Mouse (Mus musculus) ES-E14 (cell line): ENCODE data around the gene Zeb2. TPM values are rescaled to one million over a fixed set of nuclear protein-coding genes. Genes with fewer than 3 reads are reported as not detected.

Source experiments
- DNase-seq: peaks from one replicate; pipeline ENCODE4 v3.0.0-alpha.2; 2013; ENCODE audit warnings: low read depth, low spot score
- H3K27ac ChIP-seq: 2 replicates; pipeline ENCODE4 v1.5.1; 2012; ENCODE audit warnings: low read depth, mild to moderate bottlenecking, low read length, moderate library complexity, mixed read lengths; ENCODE audit not compliant: poor library complexity, insufficient read depth, severe bottlenecking
- H3K36me3 ChIP-seq: 2 replicates; pipeline ENCODE4 v1.6.1; 2012; ENCODE audit warnings: mild to moderate bottlenecking, low read length, moderate library complexity, mixed read lengths; ENCODE audit not compliant: control insufficient read depth, poor library complexity, insufficient read depth, severe bottlenecking
- H3K4me1 ChIP-seq, 2 experiments: fragments of 150-350 bp in 1 of 2; sonication (generic) in 1 of 2; 2 replicates each; pipeline ENCODE4 v1.6.1; 2012; ENCODE audit warnings: low read length in 2 of 2, mild to moderate bottlenecking in 1 of 2, mixed read lengths in 1 of 2; ENCODE audit not compliant: control insufficient read depth in 2 of 2, insufficient read depth in 2 of 2, poor library complexity in 1 of 2
- H3K4me3 ChIP-seq, 2 experiments: fragments of 150-350 bp in 1 of 2; sonication (generic) in 1 of 2; 2 replicates each; pipeline ENCODE4 v1.5.1; 2012; ENCODE audit warnings: low read length in 2 of 2, low read depth in 1 of 2, mild to moderate bottlenecking in 1 of 2, mixed read lengths in 1 of 2; ENCODE audit not compliant: insufficient read depth in 1 of 2, poor library complexity in 1 of 2, severe bottlenecking in 1 of 2
- H3K9ac ChIP-seq: 2 replicates; pipeline ENCODE4 v1.6.1; 2012; ENCODE audit warnings: low read depth, mild to moderate bottlenecking, low read length, mixed read lengths; ENCODE audit not compliant: poor library complexity, insufficient read depth, severe bottlenecking
- H3K9me3 ChIP-seq: fragments of 150-350 bp; sonication (generic); 2 replicates; pipeline ENCODE4 v1.6.1; 2012; ENCODE audit warnings: low read depth, mild to moderate bottlenecking, low read length; ENCODE audit not compliant: control insufficient read depth, insufficient read depth
- CHD2 ChIP-seq: IDR thresholded peaks from 2 replicates; pipeline ENCODE4 v1.6.1; 2014; ENCODE audit warnings: mild to moderate bottlenecking, low read depth, low read length, inconsistent platforms
- HCFC1 ChIP-seq: IDR thresholded peaks from 2 replicates; pipeline ENCODE4 v1.6.1; 2012; ENCODE audit warnings: low read length, inconsistent platforms, borderline replicate concordance; ENCODE audit not compliant: insufficient read depth
- MAFK ChIP-seq: IDR thresholded peaks from 2 replicates; pipeline ENCODE4 v1.6.1; 2014; ENCODE audit warnings: mild to moderate bottlenecking, low read depth, low read length, inconsistent platforms; ENCODE audit not compliant: insufficient read depth
- ZC3H11A ChIP-seq: IDR thresholded peaks from 2 replicates; pipeline ENCODE4 v1.6.1; 2012; ENCODE audit warnings: low read depth, mild to moderate bottlenecking, inconsistent platforms, low read length, borderline replicate concordance
- ZNF384 ChIP-seq: IDR thresholded peaks from 2 replicates; pipeline ENCODE4 v1.6.1; 2012; ENCODE audit warnings: low read depth, low read length, inconsistent platforms
- in situ Hi-C, 2 experiments: fragments of 600-800 bp; cut with MboI; formaldehyde crosslinking; loops; one replicate each; pipeline ENCODE4 v1.15.1; 2025; ENCODE audit warnings: low sequenced_read_pairs in 2 of 2, inconsistent platforms in 1 of 2; ENCODE audit not compliant: unreplicated experiment in 2 of 2
- total RNA-seq: library from RNA; depleted of rRNA; stranded (reverse); fragments of 300-350 nt; gene quantifications from 2 replicates; pipeline ENCODE4 v1.2.3, GENCODE M21; 2012

The Zeb2 gene
- total RNA-seq, 1 experiment, result 11.9 TPM

DNA sequence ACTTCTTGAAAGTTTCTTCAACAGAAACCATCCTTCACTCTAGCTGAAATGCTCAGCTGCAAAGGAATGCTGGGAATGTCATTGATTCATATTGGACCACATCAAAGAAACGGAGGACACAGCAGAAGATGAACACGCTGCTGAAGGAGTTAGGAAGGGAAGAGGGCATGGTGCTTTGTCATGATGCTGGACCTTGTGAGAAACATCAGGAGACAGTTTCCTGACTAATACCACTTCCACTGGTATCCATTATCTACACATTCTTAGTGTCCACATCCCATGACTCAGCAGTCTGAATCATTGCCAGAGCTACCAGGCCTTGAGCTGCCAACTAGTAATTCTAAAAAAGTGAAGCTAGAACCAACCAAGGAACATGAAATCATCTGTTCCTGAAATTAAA lies 148.0 kb downstream of the Zeb2 start:
- in situ Hi-C loops, result no loop called here
- no peak for DNase-seq
- peaks cover 3% of the 10 kb centered on the region in 2 experiments; a peak in 2 of 4 replicates for H3K4me1 ChIP-seq
- H3K9me3 ChIP-seq, result no peaks in the 10 kb centered on the region
- no peak overlapping the region for H3K27ac ChIP-seq
- H3K4me3 ChIP-seq, result no peak overlapping the region
- H3K36me3 ChIP-seq, result no peaks in the 10 kb centered on the region
- no peak for TF ChIP-seq ZNF384
- 0 out of 2 replicates have a peak, but pooled peaks have one; percentile 30 for TF ChIP-seq MAFK
- TF ChIP-seq CHD2, result no peak
- H3K9ac ChIP-seq, result no peak overlapping the region

DNA sequence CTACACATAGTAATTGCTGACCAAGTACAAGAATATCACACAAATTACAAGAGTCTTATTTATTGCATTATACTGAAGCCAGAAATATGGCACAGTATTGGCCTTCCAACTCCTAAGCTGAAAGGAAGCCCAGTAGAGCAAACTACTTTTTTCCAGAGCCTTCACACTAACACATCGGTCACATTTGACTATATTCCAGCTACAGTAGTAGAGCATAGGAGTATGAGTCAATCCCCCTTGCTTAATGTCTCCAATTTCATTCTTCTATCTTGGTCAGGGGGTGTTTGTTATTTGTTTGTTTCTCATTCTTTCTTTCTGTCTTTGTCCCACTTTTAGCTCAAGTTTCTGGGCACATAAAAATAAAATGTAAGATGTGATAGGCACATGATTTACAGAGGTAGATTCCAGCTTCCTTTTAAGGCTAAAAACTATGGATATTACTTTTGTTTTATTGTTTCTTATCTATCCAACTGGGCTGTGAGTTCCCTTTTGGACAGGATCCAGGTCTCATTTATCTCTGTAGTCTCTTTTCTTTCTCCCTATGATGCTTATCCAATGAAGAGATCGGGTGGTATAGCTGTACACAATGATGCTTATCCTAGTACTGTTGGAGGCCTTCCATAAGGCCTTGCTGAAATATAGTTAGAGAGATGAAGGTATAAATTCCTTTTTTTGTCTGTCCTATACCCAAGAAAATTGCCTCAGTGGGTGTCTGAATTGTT lies 151.2 kb downstream of the Zeb2 start:
- H3K9me3 ChIP-seq, result no peaks in the 10 kb centered on the region
- H3K36me3 ChIP-seq, result no peaks in the 10 kb centered on the region
- no peaks in the 10 kb centered on the region for H3K4me1 ChIP-seq
- no peak overlapping the region for H3K4me3 ChIP-seq
- no peak overlapping the region for H3K9ac ChIP-seq
- no peak for TF ChIP-seq ZC3H11A
- TF ChIP-seq ZNF384, result no peak
- no peak for TF ChIP-seq CHD2
- no peak for TF ChIP-seq MAFK
- no peak for DNase-seq
- no peak overlapping the region for H3K27ac ChIP-seq
- in situ Hi-C loops, result no loop called here

DNA sequence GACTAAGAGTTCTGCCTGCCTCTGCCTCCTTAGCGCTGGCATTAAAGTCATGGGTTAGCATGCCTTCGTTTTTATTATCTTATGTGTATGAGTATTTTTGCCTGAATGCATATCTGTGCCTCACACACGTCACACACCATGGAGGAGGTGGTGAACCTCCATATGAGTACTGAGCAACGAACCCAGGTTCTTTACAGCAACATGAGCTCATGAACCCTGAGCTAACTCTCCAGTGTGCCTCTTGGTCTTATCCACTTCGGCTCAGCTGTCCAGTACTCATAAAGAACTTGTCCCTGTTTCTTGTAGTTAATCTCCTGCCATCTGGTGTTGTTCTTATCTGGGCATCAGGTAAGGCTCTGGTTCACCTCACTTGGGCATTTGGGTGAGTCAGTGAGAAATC lies 154.6 kb downstream of the Zeb2 start:
- Histone ChIP-seq H3K9me3 (no peaks in the 10 kb centered on the region), H3K4me3 (no peak overlapping the region), H3K36me3 (no peaks in the 10 kb centered on the region), H3K27ac (no peak overlapping the region), H3K9ac (no peak overlapping the region), H3K4me1 (no peaks in the 10 kb centered on the region)
- TF ChIP-seq CHD2 (no peak), ZNF384 (no peak), MAFK (no peak), HCFC1 (no peak), ZC3H11A (no peak)
- in situ Hi-C loops, result no loop called here
- DNase-seq, result no peak

DNA sequence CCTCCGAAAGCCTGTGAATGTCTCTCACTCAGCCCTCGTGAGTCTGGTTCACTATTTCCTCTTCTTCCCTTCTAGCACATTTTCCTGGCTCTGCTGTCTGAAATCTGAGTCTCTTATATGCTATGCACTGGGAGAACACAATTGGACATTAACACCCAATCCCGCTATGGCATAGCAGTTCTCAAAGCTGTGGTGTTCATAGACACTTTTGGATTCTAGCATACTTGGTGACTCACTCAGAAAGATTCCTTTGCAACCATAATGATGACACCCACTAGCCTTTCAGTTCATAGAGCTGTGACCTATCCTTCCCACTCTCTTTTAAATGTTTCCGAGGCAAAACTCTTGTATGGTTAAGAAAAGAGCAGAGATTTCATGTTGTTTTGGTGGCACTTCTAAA lies 156.0 kb downstream of the Zeb2 start:
- DNase-seq, result no peak
- H3K9ac ChIP-seq, result no peak overlapping the region
- no peaks in the 10 kb centered on the region for H3K9me3 ChIP-seq
- TF ChIP-seq CHD2, result no peak
- TF ChIP-seq HCFC1, result no peak
- no peak for TF ChIP-seq MAFK
- TF ChIP-seq ZC3H11A, result no peak
- TF ChIP-seq ZNF384, result no peak
- H3K4me1 ChIP-seq, result no peaks in the 10 kb centered on the region
- no peak overlapping the region for H3K27ac ChIP-seq
- in situ Hi-C loops, result no loop called here
- no peak overlapping the region for H3K4me3 ChIP-seq
- H3K36me3 ChIP-seq, result no peaks in the 10 kb centered on the region

DNA sequence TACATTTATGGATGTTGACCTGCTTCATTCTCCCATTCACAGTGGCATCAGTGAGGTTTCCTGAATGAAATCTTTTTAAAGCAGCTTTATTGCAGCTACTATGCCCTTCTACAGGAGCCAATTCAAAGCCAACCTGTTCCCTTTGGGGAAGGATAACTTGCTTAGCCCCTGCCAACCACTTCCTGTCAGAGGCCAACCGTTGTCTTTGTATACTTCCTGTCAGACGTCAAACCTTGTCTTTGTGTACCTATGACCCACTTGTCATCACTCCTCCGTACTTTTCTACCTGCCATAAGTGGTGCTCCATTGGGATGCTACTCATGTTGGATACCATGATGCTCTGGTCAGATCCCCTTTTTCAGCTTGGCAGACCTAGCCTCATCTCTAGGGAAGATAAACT lies 156.6 kb downstream of the Zeb2 start:
- in situ Hi-C loops, result no loop called here

More for the DNA sequence above, 156.6 kb downstream of the Zeb2 start:
- no peaks in the 10 kb centered on the region for H3K4me1 ChIP-seq
- no peak for DNase-seq
- H3K9ac ChIP-seq, result no peak overlapping the region
- H3K4me3 ChIP-seq, result no peak overlapping the region
- H3K9me3 ChIP-seq, result no peaks in the 10 kb centered on the region
- no peaks in the 10 kb centered on the region for H3K36me3 ChIP-seq
- no peak for TF ChIP-seq CHD2
- no peak for TF ChIP-seq HCFC1
- TF ChIP-seq ZNF384, result no peak
- TF ChIP-seq ZC3H11A, result no peak
- TF ChIP-seq MAFK, result no peak
- H3K27ac ChIP-seq, result no peak overlapping the region
